Mouse (Mus musculus) hematopoietic stem cell, adult 5-6 weeks (primary cell): ENCODE measurements around the gene Trmt10c. TPM values are rescaled to one million over a fixed set of nuclear protein-coding genes. Genes with fewer than 3 reads are reported as not detected.
"Not testable (repeated sequence)": the region's sequence is repeated elsewhere in the genome, so short reads cannot be mapped to it uniquely, and the experiment has no call there.

Experiments used
- ATAC-seq, 2 experiments: fragments of 125-278 bp in 1 of 2; replicated peaks in 1 of 2; 2 replicates each; pipeline ENCODE4 v1.8.0; 2016 to 2017; ENCODE audit warnings: inconsistent platforms in 2 of 2, mild to moderate bottlenecking in 2 of 2, moderate number of reproducible peaks in 2 of 2, low read depth in 1 of 2, moderate TSS enrichment in 1 of 2; ENCODE audit not compliant: low FRiP score in 2 of 2, poor library complexity in 2 of 2, severe bottlenecking in 2 of 2, insufficient read depth in 1 of 2, low TSS enrichment in 1 of 2
- total RNA-seq: library from RNA; stranded (forward); fragments of 172-1452, 232-1000 nt; gene quantifications from 2 replicates; pipeline ENCODE4 v1.2.3, GENCODE M21; 2017

The Trmt10c gene
- total RNA-seq, 1 experiment from 2014 or later, result 56.0 TPM

GRCm38 (mm10) chr16:56061995-56062594 lies 24.5 kb upstream of the Trmt10c start:
- ATAC-seq, result peak; percentile 22 to 47; a peak in 3 of 4 replicates

- ATAC-seq, result no peak
Measured at GRCm38 (mm10) chr16:56058151-56058550, 20.5 kb upstream of the Trmt10c start.

GRCm38 (mm10) chr16:56056944-56057590 lies 19.4 kb upstream of the Trmt10c start:
- ATAC-seq, result no peak

GRCm38 (mm10) chr16:56055911-56056310 lies 18.3 kb upstream of the Trmt10c start:
- ATAC-seq, result no peak

- ATAC-seq, result not testable (repeated sequence)
Measured at GRCm38 (mm10) chr16:56048038-56048437, 10.4 kb upstream of the Trmt10c start, which contains the start of gene Senp7. Gene Senp7, plus strand, starts transcription at chr16:56048338.

GRCm38 (mm10) chr16:56038090-56038489 lies 471 bp upstream of the Trmt10c start:
- ATAC-seq, result no peak

- ATAC-seq, result no peak
Measured at GRCm38 (mm10) chr16:56036501-56036900, 1.1 kb downstream of the Trmt10c start.

GRCm38 (mm10) chr16:56034566-56034965 lies 3.1 kb downstream of the Trmt10c start:
- no peak for ATAC-seq

GRCm38 (mm10) chr16:56029661-56030082 lies 7.9 kb downstream of the Trmt10c start, which contains the start of gene Pcnp:
Gene Pcnp, minus strand, starts transcription at chr16:56029739.
- peak; percentile 98 to 99 for ATAC-seq

- peak; percentile 0 to 28; a peak in 2 of 4 replicates for ATAC-seq
Measured at GRCm38 (mm10) chr16:56028722-56029551, 8.7 kb downstream of the Trmt10c start.

- ATAC-seq, result no peak
Measured at GRCm38 (mm10) chr16:56027854-56028629, 9.6 kb downstream of the Trmt10c start.

- no peak for ATAC-seq
Measured at GRCm38 (mm10) chr16:56019660-56020059, 18.0 kb downstream of the Trmt10c start.

GRCm38 (mm10) chr16:56014076-56014475 lies 23.5 kb downstream of the Trmt10c start:
- no peak for ATAC-seq

GRCm38 (mm10) chr16:56012789-56013743 lies 24.6 kb downstream of the Trmt10c start:
- no peak for ATAC-seq

- ATAC-seq, result no peak
Measured at GRCm38 (mm10) chr16:56008862-56009261, 28.8 kb downstream of the Trmt10c start.

- ATAC-seq, result no peak
Measured at GRCm38 (mm10) chr16:56006798-56007197, 30.8 kb downstream of the Trmt10c start.
